Mouse (Mus musculus) yolk sac, embryonic 10.5 days (tissue): ENCODE measurements around the gene Tmem209.

Source experiments
- DNase-seq: peaks from one replicate; pipeline ENCODE4 v3.0.0-alpha.2; 2017; ENCODE audit warnings: low spot score

Gene Tmem209

GRCm38 (mm10) chr6:30461755-30462344 is 47.7 kb downstream of the Tmem209 start:
- no peak for DNase-seq

- peak; percentile 93 for DNase-seq
Measured at GRCm38 (mm10) chr6:30460750-30461446, 48.7 kb downstream of the Tmem209 start.

GRCm38 (mm10) chr6:30459811-30460749 is 49.5 kb downstream of the Tmem209 start:
- peak; percentile 74 for DNase-seq

GRCm38 (mm10) chr6:30459056-30459747 is 50.4 kb downstream of the Tmem209 start:
- no peak for DNase-seq

- DNase-seq, result no peak
Measured at GRCm38 (mm10) chr6:30458626-30459025, 51.0 kb downstream of the Tmem209 start.

GRCm38 (mm10) chr6:30456991-30457390 is 52.6 kb downstream of the Tmem209 start:
- DNase-seq, result no peak

GRCm38 (mm10) chr6:30439576-30439975 is 70.0 kb downstream of the Tmem209 start:
- no peak for DNase-seq

- peak; percentile 57 for DNase-seq
Measured at GRCm38 (mm10) chr6:30437054-30437453, 72.5 kb downstream of the Tmem209 start.

GRCm38 (mm10) chr6:30436476-30436875 is 73.1 kb downstream of the Tmem209 start:
- no peak for DNase-seq

- DNase-seq, result peak; percentile 43
Measured at GRCm38 (mm10) chr6:30432461-30433192, 77.0 kb downstream of the Tmem209 start.
